Comparison of ENCODE assay signal across 8 mouse cellular contexts in genomic region chr8:87655946-87656345, GRCm38 (mm10).
DNase-seq lines count a peak whose midpoint lies in the region; ATAC-seq and TF ChIP-seq lines count a peak whose summit lies in the region.

No protein-coding gene starts in this region.

- no peak overlapping the region for H3K9ac ChIP-seq in forebrain, postnatal 0 days
- no peak overlapping the region for H3K9ac ChIP-seq in forebrain, embryonic 11.5 days (ENCODE audit: low read length)
- H3K9ac ChIP-seq in lung, embryonic 14.5 days: no peak overlapping the region
- H3K9ac ChIP-seq in intestine, embryonic 15.5 days: no peak overlapping the region
- H3K9ac ChIP-seq in midbrain, postnatal 0 days (replicated peaks; ENCODE audit: low read length, poor library complexity, severe bottlenecking): no peak overlapping the region

- peaks cover 3% of the 10 kb centered on the region; the same call in 1 of the 2 replicates for H3K27me3 ChIP-seq in forebrain, postnatal 0 days (ENCODE audit: insufficient read depth, low read length)
- peaks cover 9% of the 10 kb centered on the region for H3K27me3 ChIP-seq in forebrain, embryonic 11.5 days (ENCODE audit: control insufficient read depth, insufficient read depth, low read length)
- H3K27me3 ChIP-seq in lung, embryonic 14.5 days (ENCODE audit: insufficient read depth, low read length): peaks cover 16% of the 10 kb centered on the region
- H3K27me3 ChIP-seq in intestine, embryonic 15.5 days (replicated peaks): peaks cover 14% of the 10 kb centered on the region
- 0 out of 2 replicates have a peak, but pooled peaks cover 3% of the 10 kb centered on the region for H3K27me3 ChIP-seq in midbrain, postnatal 0 days (ENCODE audit: insufficient read depth, low read length)

- H3K27ac ChIP-seq in forebrain, postnatal 0 days (ENCODE audit: low read depth, low read length): no peak overlapping the region
- H3K27ac ChIP-seq in forebrain, embryonic 11.5 days (ENCODE audit: low read depth, low read length): no peak overlapping the region
- H3K27ac ChIP-seq in lung, embryonic 14.5 days (ENCODE audit: low read depth): no peak overlapping the region
- H3K27ac ChIP-seq in intestine, embryonic 15.5 days: no peak overlapping the region
- no peak overlapping the region for H3K27ac ChIP-seq in midbrain, postnatal 0 days (ENCODE audit: low read depth, low read length)

- WGBS in forebrain, postnatal 0 days: 79% methylated on average over 9 of the region's 9 CpGs
- WGBS in forebrain, embryonic 11.5 days: 77% methylated on average over 9 of the region's 9 CpGs
- 72% methylated on average over 9 of the region's 9 CpGs for WGBS in lung, embryonic 14.5 days
- 68% methylated on average over 9 of the region's 9 CpGs for WGBS in intestine, embryonic 15.5 days
- 82% methylated on average over 9 of the region's 9 CpGs for WGBS in midbrain, postnatal 0 days

- H3K4me2 ChIP-seq in forebrain, postnatal 0 days (ENCODE audit: low read depth): peak overlapping the region; percentile 66; the same call in 1 of the 2 replicates
- H3K4me2 ChIP-seq in forebrain, embryonic 11.5 days (ENCODE audit: low read depth, low read length, severe bottlenecking): no peak overlapping the region
- peak overlapping the region; percentile 77 for H3K4me2 ChIP-seq in lung, embryonic 14.5 days
- peak overlapping the region; percentile 87; the same call in 1 of the 2 replicates for H3K4me2 ChIP-seq in intestine, embryonic 15.5 days (replicated peaks)
- H3K4me2 ChIP-seq in midbrain, postnatal 0 days (ENCODE audit: low read depth, low read length, poor library complexity, severe bottlenecking): peak overlapping the region; percentile 75

- no peak for TF ChIP-seq CTCF in forebrain, postnatal 0 days (IDR thresholded peaks at IDR 0.05; ENCODE audit: low read depth)
- no peak for TF ChIP-seq CTCF in lung, embryonic 14.5 days (IDR thresholded peaks at IDR 0.05; ENCODE audit: low read depth)
- TF ChIP-seq CTCF in midbrain, postnatal 0 days (IDR thresholded peaks at IDR 0.05): no peak

- no peaks in the 10 kb centered on the region for H3K36me3 ChIP-seq in forebrain, postnatal 0 days (ENCODE audit: insufficient read depth)
- H3K36me3 ChIP-seq in forebrain, embryonic 11.5 days (ENCODE audit: control insufficient read depth, insufficient read depth, low read length): no peaks in the 10 kb centered on the region
- no peaks in the 10 kb centered on the region for H3K36me3 ChIP-seq in lung, embryonic 14.5 days (ENCODE audit: insufficient read depth)
- H3K36me3 ChIP-seq in intestine, embryonic 15.5 days: no peaks in the 10 kb centered on the region
- no peaks in the 10 kb centered on the region for H3K36me3 ChIP-seq in midbrain, postnatal 0 days (ENCODE audit: insufficient read depth, low read length)

- H3K4me1 ChIP-seq in forebrain, postnatal 0 days (ENCODE audit: insufficient read depth): peaks cover 14% of the 10 kb centered on the region
- H3K4me1 ChIP-seq in forebrain, embryonic 11.5 days (replicated peaks; ENCODE audit: control insufficient read depth, insufficient read depth, low read length): peaks cover 15% of the 10 kb centered on the region
- peaks cover 10% of the 10 kb centered on the region for H3K4me1 ChIP-seq in lung, embryonic 14.5 days (ENCODE audit: insufficient read depth)
- H3K4me1 ChIP-seq in intestine, embryonic 15.5 days (replicated peaks): peaks cover 20% of the 10 kb centered on the region
- peaks cover 9% of the 10 kb centered on the region; the same call in 1 of the 2 replicates for H3K4me1 ChIP-seq in midbrain, postnatal 0 days (ENCODE audit: insufficient read depth, low read length)

- no peaks in the 10 kb centered on the region for H3K9me3 ChIP-seq in forebrain, postnatal 0 days (ENCODE audit: low read length)
- H3K9me3 ChIP-seq in forebrain, embryonic 11.5 days (ENCODE audit: control insufficient read depth, low read length): no peaks in the 10 kb centered on the region
- no peaks in the 10 kb centered on the region for H3K9me3 ChIP-seq in lung, embryonic 14.5 days (ENCODE audit: low read depth, low read length)
- H3K9me3 ChIP-seq in intestine, embryonic 15.5 days: no peaks in the 10 kb centered on the region
- no peaks in the 10 kb centered on the region for H3K9me3 ChIP-seq in midbrain, postnatal 0 days (ENCODE audit: low read length)

- no peak overlapping the region for H3K4me3 ChIP-seq in forebrain, postnatal 0 days (ENCODE audit: low read depth, low read length)
- no peak overlapping the region for H3K4me3 ChIP-seq in forebrain, embryonic 11.5 days (ENCODE audit: low read depth, low read length)
- peak overlapping the region; percentile 41; the same call in 1 of the 2 replicates for H3K4me3 ChIP-seq in lung, embryonic 14.5 days (ENCODE audit: low read depth, low read length)
- H3K4me3 ChIP-seq in intestine, embryonic 15.5 days (replicated peaks): no peak overlapping the region
- no peak overlapping the region for H3K4me3 ChIP-seq in midbrain, postnatal 0 days (ENCODE audit: low read depth, low read length)

- no peak for DNase-seq in forebrain, postnatal 0 days
- no peak for DNase-seq in forebrain, embryonic 11.5 days (ENCODE audit: low spot score)
- DNase-seq in lung, embryonic 14.5 days: no peak
- no peak for DNase-seq in lung, postnatal 14 days
- DNase-seq in midbrain, postnatal 0 days (ENCODE audit: low spot score): no peak
- no peak for DNase-seq in frontal cortex, postnatal 25 days (ENCODE audit: low spot score in 2 of 2)

- ATAC-seq in forebrain, postnatal 0 days: no peak
- no peak for ATAC-seq in forebrain, embryonic 11.5 days (replicated peaks; ENCODE audit: low FRiP score)
- ATAC-seq in lung, embryonic 14.5 days (ENCODE audit: insufficient read depth): no peak
- ATAC-seq in intestine, embryonic 15.5 days: no peak
- ATAC-seq in midbrain, postnatal 0 days (ENCODE audit: low FRiP score): no peak
- no peak for ATAC-seq in activated CD4-positive, CD25-positive, alpha-beta regulatory T cell, adult 4 months
